Mouse (Mus musculus): ENCODE data around the gene Fam160a1.

Gene Fam160a1

DNA sequence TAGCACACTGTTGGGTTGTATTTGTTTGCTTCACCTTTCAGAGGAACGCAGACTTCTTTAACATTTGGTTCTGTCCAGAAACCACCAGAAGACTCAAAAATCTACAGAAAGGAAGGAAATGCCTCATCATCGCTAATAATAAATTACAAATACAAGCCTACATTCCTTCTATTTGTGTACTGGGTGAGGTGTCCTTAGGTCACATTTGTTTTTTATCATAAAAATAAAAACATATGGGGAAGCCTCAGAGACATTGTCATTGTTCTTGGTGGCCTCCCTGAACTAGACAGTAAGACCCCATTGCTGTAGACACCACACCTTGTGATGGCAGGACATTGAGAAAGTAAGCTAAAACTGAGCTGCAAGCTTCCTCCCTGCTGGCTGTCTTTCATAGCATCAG, at the start of gene Fam160a1:
TSS of gene Fam160a1 (minus strand) at position 101 of the 400 bp plus-strand sequence.
- no peak for DNase-seq

DNA sequence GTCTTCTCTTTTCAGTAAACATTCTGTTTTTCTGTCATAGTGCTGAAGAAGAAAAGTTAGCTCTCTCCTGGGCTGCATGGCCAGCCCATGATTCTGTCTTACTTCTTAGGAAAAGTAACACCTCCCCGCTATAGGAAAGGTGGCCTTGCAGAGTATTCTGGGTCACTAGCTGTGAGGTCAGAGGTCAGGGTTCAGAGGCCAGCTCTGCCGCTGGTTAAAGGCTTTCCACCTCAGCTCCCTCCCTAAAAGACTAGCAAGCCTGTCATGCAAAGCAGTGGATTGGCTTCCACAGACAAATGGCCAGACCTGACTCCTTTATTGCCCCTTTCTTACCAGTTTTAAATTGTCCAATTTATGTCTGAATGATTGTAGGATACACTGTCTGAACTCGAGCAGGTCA, 46.9 kb upstream of the Fam160a1 start:
- DNase-seq, result no peak

DNA sequence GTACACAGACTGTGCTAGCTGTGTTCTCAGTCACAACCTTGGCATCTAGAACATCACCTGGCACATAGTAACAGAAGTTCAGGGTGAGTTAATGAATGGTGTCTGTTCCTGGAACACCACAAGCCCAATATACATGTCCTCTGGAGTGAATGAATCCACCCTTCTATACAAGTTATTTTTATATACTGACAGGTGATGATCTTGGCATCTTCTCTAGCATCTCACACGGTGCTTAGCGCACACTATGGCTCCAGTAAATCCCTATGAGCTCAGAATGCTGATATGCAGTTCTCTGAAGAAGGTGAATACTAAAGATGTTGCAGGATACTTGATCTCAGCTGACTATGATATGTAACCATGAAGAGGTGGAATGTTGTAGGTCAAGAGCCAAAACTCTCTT, 45.8 kb upstream of the Fam160a1 start:
- DNase-seq, result no peak

DNA sequence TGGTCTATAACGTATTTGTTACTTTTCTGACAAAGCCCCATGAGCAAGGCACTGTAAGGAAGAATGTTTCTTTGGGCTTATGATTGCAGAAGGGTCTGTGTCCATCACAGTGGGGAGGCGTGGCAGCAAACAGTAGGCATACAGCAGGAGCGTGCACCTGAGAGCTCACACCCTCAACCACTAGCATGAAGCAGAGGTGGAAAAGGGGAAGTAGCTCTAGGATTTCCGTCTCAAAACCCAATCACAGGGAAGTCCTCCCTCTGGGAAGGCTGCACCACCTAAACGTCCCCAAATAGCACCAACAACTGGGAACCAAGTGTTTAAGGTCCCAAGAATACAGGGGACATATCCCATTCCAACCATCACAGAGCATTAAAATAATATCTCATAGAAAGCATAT, 43.9 kb upstream of the Fam160a1 start:
- DNase-seq, result no peak

DNA sequence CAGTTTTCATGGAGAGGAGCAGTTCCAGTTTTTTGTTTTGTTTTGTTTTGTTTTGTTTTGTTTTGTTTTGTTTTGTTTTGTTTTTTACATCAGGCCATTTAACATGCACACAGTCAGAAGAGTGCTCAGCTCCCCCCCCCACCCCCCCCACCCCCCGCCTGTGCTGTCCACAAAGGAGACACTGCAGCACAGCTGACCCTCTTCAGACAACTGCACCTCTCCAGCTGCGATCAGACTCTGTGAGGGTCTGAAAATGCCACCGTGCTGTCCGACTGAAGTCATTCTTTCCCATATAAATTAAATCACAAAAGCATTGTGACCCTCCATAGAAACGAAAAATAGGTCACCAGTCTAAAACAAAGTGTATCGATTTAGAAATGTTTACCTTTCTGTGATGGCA, 42.2 kb upstream of the Fam160a1 start:
- DNase-seq, result no peak

DNA sequence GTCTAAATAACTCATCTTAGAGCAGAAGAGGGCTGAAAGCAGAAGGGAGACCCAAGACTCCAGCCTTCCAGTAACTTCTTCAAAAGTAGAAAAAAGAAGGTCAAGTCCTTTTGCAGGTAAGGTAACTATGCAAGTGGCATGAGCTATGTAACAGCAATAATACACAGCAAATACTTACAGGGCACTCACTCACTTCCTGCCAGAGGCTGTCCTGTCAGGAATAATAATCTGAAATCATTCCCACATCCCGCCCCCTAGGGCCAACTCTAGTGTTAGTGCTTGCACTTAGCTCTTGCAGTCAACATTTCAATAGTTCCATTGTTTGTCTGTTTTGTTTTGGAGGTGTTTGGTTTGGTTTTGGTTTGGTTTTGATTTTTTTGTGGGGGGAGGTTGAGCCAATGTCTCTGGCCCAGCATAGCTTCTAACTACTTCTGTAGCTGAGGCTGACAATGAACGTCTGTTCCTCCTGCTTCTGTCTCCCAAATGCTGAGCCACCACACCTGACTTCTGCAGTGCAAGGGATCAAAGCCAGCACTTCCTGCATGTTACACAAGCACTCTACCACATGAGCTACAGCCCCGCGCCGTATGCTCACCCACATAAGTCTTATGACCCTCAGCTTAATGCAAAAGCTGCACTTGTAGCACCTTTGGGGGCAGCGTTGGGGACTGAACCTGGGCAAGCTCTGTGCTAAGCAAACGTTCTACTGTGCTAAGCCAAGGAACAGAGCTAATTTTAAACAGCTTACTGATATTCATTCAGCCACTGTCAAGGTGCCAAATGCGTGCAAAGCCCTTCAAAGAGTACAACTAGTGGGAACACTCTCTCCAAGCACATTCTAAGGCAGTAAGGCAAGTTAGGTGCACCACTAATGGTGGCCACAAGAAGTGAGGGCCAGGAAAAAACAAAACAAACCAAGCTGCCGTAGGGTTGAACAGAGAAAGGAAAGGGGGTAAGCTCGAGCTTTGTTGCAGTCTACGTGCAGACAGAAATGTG, 41.3 kb upstream of the Fam160a1 start:
- DNase-seq, result peak; percentile 6

DNA sequence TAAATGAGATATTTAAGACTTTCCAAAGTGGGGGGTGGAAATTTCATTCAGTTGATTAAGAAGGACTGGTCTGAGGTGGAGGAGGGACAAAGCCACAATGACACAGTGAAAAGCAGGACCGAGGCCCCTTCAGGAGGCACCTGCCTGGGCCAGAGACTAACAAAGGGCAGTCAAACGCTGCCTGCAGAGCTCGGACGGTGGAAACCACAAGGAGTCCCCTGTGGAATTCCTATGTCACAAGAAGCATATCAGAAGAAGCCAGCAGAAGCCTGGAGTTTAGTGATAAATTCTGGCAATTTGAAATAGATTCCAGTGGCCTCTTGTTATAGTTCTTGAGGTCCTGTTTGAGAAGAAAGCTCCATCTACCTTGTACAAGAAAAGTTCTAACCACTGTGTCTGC, 40.0 kb upstream of the Fam160a1 start:
- DNase-seq, result no peak

DNA sequence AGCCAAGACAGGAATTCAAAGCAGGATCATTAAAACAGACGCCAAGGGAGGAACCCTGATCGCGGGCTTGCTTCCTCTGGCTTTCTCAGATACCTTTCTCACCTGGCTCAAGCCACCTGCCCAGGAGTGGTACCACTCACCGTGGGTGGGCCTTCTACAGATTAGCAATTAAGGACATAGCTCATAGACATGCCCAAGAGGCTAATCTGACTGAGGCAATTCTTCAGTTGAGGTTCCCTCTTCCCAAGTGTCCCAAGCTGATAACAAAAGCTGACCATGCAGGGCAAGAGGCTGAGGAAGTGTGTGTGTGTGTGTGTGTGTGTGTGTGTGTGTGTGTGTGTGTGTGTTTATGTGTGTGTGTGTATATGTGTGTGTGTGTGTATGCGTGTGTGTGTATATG, 38.9 kb upstream of the Fam160a1 start:
- no peak for DNase-seq

DNA sequence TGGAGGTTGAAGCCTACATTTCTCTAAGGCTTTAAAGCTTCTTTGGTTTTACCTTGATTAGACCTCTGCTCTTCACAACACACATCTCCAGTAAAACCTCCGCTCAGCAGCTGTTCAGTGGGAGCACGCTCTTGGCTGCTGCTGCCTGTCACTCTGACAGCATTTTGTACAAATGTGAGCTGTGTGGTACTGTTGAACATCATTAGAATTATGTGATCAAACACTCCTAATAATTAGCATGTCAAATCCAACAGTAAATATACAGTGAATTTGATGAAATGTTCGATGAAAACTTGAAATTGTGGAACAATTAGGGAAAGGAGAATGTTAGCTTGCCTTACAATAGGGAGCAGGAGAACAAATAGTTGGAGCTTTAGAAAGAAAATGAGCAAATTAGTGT, 38.0 kb upstream of the Fam160a1 start:
- DNase-seq, result no peak

DNA sequence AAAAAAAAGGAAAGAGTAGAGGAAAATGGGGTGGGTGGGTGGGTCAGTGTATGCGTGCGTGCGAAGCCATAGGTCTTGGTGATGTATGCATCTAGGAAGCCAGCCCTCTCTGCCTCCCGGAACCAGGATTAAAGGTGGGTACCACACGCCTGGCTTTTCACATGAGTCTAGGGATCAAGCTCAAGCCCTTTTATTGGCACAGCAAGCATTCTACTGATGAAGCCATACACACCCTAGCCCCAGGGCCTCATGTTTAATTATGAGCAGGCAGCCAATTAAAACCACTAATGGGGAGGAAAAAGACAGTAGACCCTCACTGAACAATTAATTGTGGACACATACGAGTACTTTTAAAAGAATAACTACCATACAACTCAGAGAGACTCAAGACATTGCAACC, 37.1 kb upstream of the Fam160a1 start:
- no peak for DNase-seq

DNA sequence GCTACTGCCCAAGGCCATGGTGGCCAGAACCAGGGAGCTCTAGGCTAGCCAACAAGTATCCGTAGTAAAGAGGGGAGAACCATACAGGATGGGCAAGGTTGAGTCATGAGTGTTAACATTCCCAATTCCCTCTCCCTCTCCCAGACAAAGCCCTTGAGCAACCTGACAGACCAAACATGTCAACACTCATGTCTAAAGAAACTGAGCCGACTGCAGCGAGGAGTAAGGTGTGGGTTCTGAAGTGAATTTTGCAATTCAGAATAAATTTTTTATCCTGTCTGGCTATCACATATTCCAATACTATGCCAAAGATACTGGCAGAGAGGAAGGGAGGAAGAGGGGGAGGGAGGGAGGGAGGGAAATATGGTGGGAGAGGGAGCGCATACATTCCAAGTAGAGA, 36.6 kb upstream of the Fam160a1 start:
- DNase-seq, result no peak

DNA sequence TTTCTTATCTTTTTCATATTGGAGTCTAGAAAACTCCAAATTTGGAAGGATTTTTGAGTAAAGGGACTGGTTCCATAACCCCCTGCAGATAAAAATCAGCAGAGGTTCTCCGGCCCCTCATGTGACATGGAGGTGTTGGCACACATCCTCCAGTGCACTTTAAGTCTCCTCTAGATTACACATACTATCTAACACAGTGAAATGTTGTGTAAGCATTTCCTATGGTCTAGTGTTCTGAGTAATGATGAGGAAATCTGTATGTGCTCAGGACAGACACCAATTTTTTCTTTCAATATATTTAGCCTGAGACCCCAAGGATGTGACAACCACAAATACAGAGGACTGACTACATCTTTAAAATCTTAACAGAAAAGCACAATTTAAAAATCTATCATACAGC, 33.0 kb upstream of the Fam160a1 start:
- no peak for DNase-seq

DNA sequence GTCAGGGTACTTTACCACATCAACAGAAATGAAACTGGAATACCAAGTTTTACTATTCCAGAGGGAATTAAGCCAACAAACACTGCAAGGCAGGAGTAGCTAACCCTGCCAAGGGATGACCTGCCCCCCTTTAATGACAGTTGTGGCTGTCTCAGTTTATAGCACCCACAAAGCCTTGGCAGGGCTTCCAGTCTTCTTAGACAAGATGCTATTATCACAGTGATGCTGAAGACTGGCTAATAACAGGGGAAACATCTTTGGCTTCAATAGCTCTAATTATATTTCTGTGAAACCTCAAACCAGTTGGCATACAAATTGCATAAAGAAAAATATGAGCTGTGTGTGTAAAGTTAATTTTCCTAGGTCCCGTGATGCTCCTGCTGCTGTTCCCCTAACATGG, 29.2 kb upstream of the Fam160a1 start:
- DNase-seq, result no peak

DNA sequence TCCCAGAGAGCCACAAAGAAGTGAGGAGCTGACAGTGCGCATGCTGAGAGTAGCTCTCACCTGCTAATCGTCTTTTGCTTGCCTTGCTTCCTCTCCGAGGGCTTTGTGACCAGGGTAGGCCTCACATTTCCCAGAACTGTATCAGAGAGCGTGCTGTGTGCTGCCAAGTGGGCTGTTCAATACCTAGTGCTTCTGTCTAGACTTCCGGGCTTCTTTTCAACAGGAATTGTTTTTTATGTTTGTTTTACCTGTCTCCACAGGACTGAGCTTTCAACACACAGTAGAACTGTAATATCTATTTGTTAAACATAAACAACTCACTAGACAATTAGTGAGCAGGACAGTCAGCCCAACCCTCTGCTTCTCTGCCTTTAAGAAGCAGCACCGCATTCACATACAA, 28.2 kb upstream of the Fam160a1 start:
- DNase-seq, result no peak

DNA sequence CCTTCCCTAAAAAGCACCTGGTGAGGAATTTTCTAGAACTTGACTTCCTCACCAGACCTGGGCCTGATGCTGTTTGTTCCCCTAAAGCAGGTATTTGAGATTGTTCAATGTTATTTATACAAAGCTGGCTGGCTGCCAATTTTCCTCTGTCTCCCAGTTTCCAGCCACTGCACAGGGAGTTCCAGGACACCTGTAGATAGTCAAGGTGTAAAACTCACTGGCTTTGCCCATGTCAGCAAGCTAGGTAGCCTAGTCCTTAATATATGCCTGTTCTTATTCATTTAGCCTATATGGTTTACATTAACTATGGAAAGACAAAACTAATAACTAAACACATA, 25.8 kb upstream of the Fam160a1 start:
- DNase-seq, result no peak

DNA sequence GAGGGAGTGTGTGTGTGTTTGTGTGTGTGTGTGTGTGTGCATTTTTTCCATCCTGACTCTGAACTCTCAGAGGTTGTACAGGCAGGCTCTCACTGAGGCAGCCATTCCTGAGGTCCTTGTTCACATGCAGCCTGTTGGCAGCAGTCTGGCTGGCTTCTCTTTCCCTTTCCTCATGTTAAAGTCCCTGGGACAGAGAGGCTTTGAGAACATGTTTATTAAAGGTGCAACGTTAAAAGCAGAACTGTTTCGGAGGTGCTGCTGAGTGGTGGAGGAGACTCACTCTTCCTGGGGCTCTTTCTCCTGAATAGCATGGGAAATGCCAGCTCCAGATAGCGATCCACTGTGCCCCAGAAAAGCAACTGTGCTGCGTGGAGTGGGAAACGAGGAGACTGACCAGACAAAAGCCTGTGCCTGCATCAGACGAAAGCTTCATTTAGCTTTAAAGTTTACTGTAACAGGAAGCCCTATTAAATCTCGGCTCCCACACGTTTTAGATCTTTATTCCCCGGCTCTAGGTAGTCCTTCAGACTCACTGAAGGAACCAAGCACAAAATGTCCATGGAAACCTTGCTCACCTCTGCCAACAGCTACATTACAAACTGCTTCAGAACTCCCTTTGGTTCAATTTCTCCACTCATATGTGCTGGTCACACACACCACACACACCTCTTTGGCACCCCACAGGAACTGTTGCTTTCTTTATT, 25.2 kb upstream of the Fam160a1 start:
- DNase-seq, result no peak

DNA sequence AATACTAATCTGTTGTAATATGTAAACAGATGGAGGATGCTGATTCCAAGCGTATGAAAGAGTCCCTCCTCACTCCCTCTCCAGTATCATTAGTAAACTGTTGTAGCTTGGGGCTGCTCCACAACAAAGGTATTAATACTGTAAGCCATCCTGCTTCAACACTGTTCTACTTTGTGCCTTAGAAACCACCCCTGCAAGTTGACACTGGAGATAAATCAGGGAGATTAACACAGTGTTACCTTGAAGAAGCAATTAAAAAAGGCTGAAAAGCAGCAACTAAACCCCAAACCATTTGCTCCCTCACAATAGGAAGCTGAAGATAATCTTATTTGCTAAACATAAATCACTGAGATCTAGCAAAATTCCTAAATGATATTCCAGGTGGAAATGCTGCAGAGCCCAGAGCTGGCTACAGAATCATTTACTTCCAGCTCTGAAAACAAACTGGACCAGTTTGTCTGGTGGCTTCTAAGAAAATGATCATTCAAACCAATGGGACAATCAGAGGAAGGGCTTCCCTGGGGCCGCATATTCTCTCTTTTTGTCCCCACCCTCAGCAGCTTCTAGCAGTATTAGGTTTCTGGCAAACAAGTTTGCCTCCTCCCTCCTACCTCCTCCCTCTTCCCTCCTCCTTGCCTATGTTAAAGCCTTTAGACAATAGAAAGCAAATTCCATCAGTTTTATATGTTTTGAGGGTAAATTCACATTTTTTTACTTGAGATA, 24.5 kb upstream of the Fam160a1 start:
- DNase-seq, result no peak

DNA sequence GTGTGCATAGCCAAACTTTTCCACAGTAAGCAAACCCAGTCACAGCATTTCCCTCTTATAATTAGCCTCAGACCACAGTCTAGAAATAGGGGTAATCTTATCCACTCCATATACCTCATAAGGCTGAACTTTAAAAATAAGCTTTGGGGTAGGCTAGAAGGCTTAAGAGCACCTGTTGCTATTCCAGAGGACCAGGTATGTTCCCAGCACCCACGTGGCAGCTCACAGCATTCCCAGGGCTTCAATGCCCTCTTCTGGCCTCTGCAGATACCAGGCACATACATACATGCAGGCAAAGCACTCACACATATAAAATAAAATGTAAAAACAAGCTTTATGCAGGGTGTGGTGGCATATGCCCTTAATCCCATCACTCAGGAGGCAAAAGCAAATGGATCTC, 16.5 kb upstream of the Fam160a1 start:
- DNase-seq, result no peak

DNA sequence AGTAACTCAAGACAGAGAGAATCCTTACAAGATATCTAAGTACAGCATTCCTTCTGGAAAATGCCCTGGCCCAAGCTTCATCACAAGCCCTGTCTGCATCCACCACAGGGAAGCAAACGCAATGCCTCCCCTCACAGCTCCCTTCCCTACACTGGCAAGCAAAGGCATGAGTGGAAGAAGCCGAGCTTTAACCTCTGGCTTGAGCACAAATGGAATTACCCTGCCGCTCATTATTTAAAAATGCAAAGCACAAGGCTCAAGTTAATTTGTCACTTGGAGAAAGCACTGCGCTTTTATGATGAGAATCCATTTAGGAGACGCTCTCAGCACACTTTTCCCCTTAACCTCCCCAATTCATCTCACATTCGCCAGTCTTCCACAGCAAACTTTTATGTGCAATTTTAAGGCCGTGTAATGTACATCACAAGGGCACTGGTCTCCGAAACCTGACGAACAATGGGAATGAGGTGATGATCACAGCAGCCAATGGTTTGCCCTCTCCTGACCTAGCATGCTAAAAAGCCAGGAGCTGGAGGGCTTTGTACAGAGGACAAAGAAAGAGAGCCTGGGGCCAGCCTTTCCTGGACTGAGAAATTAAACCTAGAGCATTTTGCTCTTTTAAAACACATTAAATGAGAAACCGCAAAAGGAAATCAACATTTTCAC, 15.5 kb upstream of the Fam160a1 start:
- no peak for DNase-seq

DNA sequence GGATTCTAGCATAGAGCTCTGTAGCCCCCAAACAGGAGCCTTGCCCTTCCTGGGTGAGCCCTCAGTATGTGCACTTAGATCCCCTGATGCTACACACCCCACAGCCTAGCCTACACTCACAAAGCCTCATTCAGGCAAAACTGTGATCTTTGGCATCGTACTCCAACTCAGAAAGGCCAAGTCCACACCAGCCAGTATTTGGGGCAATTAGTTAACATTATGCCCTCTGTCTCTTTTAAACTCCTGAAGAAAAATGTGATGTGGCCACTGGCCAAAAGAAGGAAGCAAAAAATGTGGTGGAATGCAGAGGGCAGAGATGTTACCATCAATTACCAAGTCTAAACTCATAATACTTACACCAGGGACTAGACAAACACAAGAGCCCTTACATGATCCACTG, 14.7 kb upstream of the Fam160a1 start:
- no peak for DNase-seq

DNA sequence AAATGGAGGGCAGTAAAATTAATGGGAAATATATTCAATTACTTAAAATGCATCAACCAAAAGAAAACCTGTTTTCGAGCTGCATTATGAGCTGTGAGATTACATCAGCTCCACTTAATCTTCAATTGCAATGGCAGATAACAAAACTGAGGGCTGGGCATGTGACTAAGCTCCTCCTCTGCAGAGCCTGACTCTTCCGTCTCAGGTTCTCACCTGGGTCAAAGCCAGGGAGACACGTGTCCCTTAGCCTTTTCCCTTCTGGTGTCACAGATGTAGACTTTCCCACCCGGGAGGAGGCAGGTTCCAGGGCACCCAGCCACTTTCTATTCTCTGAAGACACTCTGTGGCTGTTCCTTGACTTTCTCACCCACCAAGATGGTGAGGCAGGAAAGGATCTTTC, 12.0 kb upstream of the Fam160a1 start:
- no peak for DNase-seq

DNA sequence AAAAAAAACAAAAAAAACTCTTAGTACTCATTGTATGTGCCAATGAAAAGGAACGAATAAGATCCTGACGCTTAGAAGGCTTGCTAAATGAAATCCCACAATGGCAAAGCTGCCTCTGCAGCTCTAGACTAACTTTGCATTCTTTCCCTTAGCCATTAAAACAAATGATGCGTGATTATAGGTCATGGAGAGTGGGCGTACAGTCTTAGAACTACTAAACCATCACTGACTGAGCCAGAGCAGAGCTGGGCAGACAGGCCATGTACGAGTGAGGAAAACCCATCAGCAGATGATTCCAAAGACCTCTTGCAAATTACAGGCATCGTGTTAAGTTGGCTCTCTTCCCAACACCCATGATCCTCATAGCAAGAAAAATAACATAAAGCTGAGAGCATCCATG, 10.7 kb upstream of the Fam160a1 start:
- DNase-seq, result no peak

DNA sequence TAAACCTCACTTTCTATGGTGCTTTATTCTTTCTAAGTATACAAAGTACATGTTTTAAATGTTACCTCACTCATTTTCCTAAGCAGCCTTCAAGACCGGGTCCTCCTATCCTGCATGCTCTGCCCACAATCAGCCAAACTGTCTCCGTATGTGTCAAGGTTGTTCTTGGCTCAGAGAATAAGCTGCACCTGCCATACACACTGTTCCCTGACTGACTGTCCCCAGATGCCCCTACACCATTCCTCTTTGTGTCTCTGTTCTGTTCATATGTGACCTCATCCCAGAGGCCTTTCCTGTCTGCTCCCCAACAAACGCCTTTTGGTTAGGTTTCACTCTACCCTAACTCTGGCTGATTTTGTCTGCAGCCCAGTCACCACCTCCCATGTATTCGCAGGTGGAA, 10.2 kb upstream of the Fam160a1 start:
- no peak for DNase-seq
